Mouse (Mus musculus) granulocyte monocyte progenitor cell, adult 5-6 weeks (primary cell): ENCODE data around the gene Tek. TPM values are rescaled to one million over a fixed set of nuclear protein-coding genes. Genes with fewer than 3 reads are reported as not detected.

Experiments used
- ATAC-seq: replicated peaks from 2 replicates; pipeline ENCODE4 v1.8.0; 2016; ENCODE audit warnings: mild to moderate bottlenecking, moderate TSS enrichment, inconsistent platforms; ENCODE audit not compliant: poor library complexity, severe bottlenecking
- total RNA-seq, 2 experiments: library from RNA; stranded (forward) in 1 of 2; stranded (reverse) in 1 of 2; fragments of 200-712, 200-1000 nt in 1 of 2; fragments of >200 nt in 1 of 2; fragmentation: Nextera tagmentation in 1 of 2; gene quantifications; 2 replicates each; pipeline ENCODE4 v1.2.3; 2014 to 2017

The Tek gene
- total RNA-seq, 2 experiments from 2014 or later = 0.36 to 0.84 TPM

DNA sequence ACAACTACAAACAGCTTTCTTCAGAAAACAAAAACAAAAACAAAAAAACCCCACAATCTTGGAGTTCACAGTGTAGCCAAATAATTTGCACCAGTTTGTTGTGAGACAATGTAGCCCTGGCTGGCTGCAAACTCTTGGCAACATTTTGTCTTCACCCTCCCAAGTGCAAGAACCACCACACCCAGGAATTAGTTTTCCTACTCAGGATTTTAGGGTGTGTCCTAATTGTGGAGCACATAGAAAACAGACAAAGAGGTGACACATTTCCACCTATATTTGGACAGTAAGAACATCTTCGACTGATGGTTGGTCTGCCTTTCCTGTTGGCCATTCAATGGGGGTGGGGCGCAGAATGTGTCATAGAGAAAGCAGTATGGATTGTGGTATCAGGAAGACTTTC is 46.8 kb downstream of the Tek start:
- ATAC-seq = no peak

DNA sequence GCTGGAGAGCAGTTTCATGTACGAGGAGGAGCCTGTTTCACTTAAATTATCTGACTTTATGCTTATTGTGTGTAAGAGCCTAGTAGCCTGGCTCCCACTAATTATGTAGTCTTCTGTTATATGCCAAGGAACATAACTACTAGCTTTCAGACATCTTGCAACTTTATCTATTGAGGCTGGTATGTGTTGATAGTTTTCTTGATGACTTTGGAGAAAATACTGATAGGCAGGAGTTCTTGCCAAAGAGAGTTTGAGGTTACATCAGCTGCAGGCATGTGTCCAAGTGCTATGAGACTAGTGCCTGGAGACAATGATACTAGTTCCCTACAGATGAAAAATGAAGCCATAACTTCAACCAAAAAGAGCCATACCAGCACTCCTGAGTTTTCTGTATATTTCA is 64.1 kb downstream of the Tek start:
- no peak for ATAC-seq

DNA sequence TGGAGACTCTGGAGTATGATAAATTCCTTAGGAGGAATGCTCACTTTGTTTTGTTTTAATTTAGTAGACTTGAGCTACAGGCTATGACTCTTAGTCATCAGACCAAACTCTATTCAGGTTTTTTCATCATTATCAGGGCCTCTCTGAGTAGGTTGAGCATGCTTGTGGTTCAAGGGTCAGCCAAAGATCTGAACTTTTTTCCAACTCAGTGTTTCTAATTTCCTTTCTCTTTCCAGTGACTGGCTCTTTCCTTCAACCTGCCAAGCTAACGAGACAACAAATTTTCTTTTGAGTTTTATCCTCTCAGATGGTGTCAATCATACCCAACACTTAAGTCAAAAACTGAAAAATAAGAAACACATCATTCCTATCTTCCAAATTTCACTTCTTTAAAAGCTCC is 71.5 kb downstream of the Tek start:
- no peak for ATAC-seq

DNA sequence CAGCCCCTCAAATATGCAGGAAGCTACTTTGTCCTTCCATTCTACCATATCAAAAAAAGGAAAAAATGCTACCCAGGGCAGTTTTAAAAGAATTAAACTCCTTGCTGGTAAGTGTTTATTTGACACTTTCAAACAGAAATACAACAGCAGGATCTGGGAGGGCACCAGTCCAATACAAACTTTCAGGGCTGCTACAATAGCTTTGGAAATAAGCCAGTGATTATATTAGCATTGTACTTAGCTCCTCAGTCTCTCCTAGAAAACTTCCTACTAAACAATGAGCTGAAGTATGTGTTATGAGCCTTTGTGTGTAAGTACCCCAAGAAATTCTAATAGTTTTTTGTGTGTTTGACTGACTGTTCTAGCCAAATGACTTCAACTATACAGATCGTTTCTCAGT is 87.8 kb downstream of the Tek start:
- ATAC-seq = no peak

DNA sequence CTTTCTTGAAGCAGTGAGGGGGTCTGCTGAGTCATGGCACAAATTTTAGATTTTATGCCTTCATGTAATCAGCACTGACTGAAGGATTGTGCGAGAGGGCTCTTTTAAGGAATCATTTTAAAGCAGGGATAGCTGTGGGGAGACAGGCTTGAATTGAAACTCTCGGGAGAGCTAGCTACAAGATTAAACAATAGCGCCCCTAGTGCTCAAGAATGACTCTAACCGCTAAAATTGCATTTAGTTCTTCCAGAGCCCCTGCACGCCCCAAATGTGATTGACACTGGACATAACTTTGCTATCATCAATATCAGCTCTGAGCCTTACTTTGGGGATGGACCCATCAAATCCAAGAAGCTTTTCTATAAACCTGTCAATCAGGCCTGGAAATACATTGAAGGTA is 88.3 kb downstream of the Tek start:
- no peak for ATAC-seq

DNA sequence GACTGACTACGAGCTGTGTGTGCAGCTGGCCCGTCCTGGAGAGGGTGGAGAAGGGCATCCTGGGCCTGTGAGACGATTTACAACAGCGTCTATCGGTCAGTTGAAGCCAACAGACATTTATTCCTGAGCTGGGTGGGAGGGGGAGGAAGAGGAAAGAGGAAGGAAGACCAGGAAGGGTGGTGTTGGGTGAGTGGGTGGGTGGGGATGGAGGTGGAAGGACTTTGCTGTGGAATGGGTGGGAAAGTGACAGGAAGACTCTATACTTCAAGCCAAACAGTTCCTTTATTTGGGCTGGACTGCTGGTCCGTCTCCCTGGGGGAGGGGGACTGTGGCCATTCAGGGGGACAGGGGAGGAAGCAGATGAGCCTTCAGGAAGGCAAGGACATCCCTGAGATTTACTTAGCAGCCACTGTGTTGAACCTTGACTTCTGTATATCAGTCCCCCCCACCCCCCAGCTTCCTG is 90.9 kb downstream of the Tek start:
- ATAC-seq = no peak

DNA sequence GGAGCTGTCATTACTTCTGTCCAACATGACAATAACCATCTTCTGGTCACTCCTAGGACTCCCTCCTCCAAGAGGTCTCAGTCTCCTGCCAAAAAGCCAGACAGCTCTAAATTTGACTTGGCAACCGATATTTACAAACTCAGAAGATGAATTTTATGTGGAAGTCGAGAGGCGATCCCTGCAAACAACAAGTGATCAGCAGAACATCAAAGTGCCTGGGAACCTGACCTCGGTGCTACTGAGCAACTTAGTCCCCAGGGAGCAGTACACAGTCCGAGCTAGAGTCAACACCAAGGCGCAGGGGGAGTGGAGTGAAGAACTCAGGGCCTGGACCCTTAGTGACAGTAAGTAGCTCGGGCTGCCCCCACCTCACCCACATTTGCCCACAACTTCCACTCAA is 98.0 kb downstream of the Tek start:
- ATAC-seq = no peak

DNA sequence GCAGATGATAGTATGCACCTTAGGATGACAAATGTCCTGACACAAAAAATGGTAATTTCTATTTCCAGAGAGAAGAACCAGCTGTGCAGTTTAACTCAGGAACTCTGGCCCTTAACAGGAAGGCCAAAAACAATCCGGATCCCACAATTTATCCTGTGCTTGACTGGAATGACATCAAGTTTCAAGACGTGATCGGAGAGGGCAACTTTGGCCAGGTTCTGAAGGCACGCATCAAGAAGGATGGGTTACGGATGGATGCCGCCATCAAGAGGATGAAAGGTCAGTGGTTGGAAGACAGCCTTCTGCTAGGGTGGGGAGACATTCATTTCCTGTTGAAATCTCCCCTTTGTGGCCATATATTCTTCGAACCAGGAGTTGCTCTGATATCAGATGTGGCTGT is 114.2 kb downstream of the Tek start:
- no peak for ATAC-seq

DNA sequence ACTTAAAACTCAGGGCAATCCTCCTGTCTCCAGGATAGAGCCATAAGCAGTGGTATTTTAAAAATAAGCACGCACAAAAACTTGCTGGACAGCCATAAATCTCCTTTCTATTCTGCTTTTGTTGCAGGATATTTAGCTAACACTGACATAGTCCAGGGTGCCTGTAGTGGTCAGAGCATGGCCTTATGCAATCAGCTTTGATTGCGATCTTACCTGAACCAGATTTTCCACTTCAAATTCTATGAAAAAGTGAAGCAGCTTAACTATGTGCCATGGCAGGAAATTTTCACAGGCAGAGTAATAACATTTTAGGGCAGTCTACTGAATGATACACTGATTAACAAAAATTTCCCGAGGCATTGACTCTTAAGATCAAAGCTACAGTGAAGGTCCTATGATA is 115.2 kb downstream of the Tek start:
- no peak for ATAC-seq

DNA sequence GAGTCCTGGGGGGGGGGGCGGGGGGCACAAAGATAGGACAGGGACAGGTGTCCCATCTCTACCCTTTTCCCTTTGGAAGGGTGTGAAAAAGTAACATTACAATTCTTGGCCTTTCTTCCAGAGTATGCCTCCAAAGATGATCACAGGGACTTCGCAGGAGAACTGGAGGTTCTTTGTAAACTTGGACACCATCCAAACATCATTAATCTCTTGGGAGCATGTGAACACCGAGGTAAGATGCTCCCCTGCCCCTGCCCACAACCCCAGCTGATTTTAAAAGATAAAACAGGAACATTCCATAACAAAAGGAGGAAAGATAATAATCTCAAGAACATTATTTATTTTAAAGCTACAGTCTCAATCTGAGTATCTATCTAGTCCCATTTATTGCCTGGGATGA is 116.1 kb downstream of the Tek start:
- no peak for ATAC-seq

DNA sequence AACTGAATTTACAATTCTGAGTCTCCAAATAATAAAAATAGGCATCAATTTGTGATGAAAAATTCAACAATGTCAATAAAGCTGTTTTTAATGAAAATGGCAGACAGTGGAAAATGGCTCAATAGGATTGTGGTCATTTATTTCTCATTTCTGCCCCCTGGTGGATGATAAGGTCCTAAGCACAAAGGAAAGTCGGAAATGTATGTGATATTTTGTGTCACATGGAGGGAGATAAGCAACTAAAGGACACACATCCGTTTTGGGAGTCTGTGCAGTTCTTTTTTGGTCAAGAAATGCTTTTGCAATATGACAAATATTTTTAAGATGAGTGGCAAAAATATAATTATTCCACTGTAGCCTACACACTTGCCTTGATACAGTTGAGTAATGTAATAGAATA is 161.7 kb downstream of the Tek start:
- peak; percentile 78 for ATAC-seq

DNA sequence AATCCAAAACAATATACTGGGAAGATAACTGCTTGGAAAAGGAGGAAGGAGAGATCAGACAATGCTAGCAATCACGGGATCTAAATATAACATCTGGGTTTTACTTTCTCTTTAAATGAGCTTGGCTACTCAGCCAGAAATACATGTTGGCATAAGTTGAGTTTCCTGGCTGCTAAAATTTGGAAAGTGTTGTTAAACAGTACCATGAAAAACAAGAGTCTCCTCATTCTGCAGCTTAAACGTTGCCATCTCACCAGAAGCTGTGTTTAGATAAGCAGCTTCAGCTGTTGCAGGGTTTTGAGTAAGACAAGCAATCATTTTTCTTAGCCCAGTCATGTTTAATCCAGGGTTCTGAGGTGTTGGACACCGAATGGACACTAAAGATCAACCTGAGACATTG is 162.7 kb downstream of the Tek start:
- ATAC-seq = no peak

Other genes with a start within 250 kb of the Tek start
- gene Gm10306, start 182.7 kb upstream of the Tek start, total RNA-seq (2014; fragmentation: Nextera tagmentation) = not detected in 2 replicates
- 2.5 TPM in 1 of 2 replicates, not detected in the other for gene Gm10306, start 182.7 kb upstream of the Tek start, total RNA-seq (2017)
- gene Caap1, start 182.5 kb upstream of the Tek start, total RNA-seq (2014; fragmentation: Nextera tagmentation) = 14.9 and 15.5 TPM in 2 replicates
- gene Caap1, start 182.5 kb upstream of the Tek start, total RNA-seq (2017) = 21.1 and 22.4 TPM in 2 replicates
- 47.7 and 56.4 TPM in 2 replicates for gene Plaa, start 136.0 kb upstream of the Tek start, total RNA-seq (2014; fragmentation: Nextera tagmentation)
- 99.2 and 119 TPM in 2 replicates for gene Plaa, start 136.0 kb upstream of the Tek start, total RNA-seq (2017)
- gene Ift74, start 124.8 kb upstream of the Tek start, total RNA-seq (2014; fragmentation: Nextera tagmentation) = 6.1 and 8.4 TPM in 2 replicates
- gene Ift74, start 124.8 kb upstream of the Tek start, total RNA-seq (2017) = 6.9 and 17.9 TPM in 2 replicates
- gene Lrrc19, start 89.1 kb upstream of the Tek start, total RNA-seq (2014; fragmentation: Nextera tagmentation) = not detected in 2 replicates
- not detected in 2 replicates for gene Lrrc19, start 89.1 kb upstream of the Tek start, total RNA-seq (2017)
- gene Eqtn, start 189.6 kb downstream of the Tek start, total RNA-seq (2014; fragmentation: Nextera tagmentation) = 0.77 and 3.2 TPM in 2 replicates
- not detected in 2 replicates for gene Eqtn, start 189.6 kb downstream of the Tek start, total RNA-seq (2017)
- gene Mysm1, start 239.8 kb downstream of the Tek start, total RNA-seq (2014; fragmentation: Nextera tagmentation) = 28.7 and 30.9 TPM in 2 replicates
- 41.6 and 44.1 TPM in 2 replicates for gene Mysm1, start 239.8 kb downstream of the Tek start, total RNA-seq (2017)